Mouse (Mus musculus) C2C12 (cell line): Measurements from ENCODE around the gene Acbd6. TPM values are rescaled to one million over a fixed set of nuclear protein-coding genes. Genes with fewer than 3 reads are reported as not detected.

Experiments
- H3K27me3 ChIP-seq: one replicate; pipeline ENCODE4 v1.6.1; 2011; ENCODE audit not compliant: control insufficient read depth, insufficient read depth, insufficient read length
- H3K36me3 ChIP-seq: one replicate; pipeline ENCODE4 v1.6.1; 2011; ENCODE audit not compliant: control insufficient read depth, insufficient read depth
- H3K4me3 ChIP-seq: one replicate; pipeline ENCODE4 v1.5.1; 2011; ENCODE audit warnings: mild to moderate bottlenecking, control low read depth; ENCODE audit not compliant: poor library complexity, insufficient read depth, severe bottlenecking
- H3K79me2 ChIP-seq: one replicate; pipeline ENCODE4 v1.6.1; 2011; ENCODE audit not compliant: control insufficient read depth, insufficient read depth
- H3K79me3 ChIP-seq: one replicate; pipeline ENCODE4 v1.6.1; 2011; ENCODE audit warnings: low read depth, control low read depth
- H3ac ChIP-seq: one replicate; pipeline ENCODE3; 2011; ENCODE audit warnings: low read depth; ENCODE audit not compliant: control insufficient read depth, insufficient read length
- CEBPB ChIP-seq: IDR thresholded peaks from one replicate; pipeline ENCODE4 v1.6.1; 2011; ENCODE audit warnings: low read depth, mild to moderate bottlenecking, control low read depth, moderate library complexity
- CTCF ChIP-seq: IDR thresholded peaks from one replicate; pipeline ENCODE4 v1.5.1; 2011; ENCODE audit not compliant: control insufficient read depth, insufficient read depth, insufficient read length
- FOSL1 ChIP-seq: IDR thresholded peaks from one replicate; pipeline ENCODE4 v1.8.0; 2011; ENCODE audit warnings: mild to moderate bottlenecking, low read length; ENCODE audit not compliant: poor library complexity, insufficient read depth, severe bottlenecking
- MAX ChIP-seq: IDR thresholded peaks from one replicate; pipeline ENCODE4 v1.6.1; 2011; ENCODE audit warnings: mild to moderate bottlenecking, control low read depth
- MYOD1 ChIP-seq: IDR thresholded peaks from one replicate; pipeline ENCODE4 v1.6.1; 2011; ENCODE audit warnings: low read depth; ENCODE audit not compliant: control insufficient read depth, insufficient read length
- MYOG ChIP-seq: IDR thresholded peaks from one replicate; pipeline ENCODE4 v1.6.1; 2011; ENCODE audit not compliant: control insufficient read depth, insufficient read length; ENCODE audit errors: extremely low read depth
- USF1 ChIP-seq: IDR thresholded peaks from one replicate; pipeline ENCODE4 v1.6.1; 2011; ENCODE audit warnings: low read depth, mild to moderate bottlenecking, control low read depth, moderate library complexity
- polyA plus RNA-seq: library from polyadenylated mRNA; unstranded; fragments of >200 nt; fragmentation: generic; extraction: Trizol; gene quantifications from one replicate; pipeline ENCODE4 v1.2.1, GENCODE M21; 2012; ENCODE audit warnings: missing spikeins

The Acbd6 gene
- polyA plus RNA-seq, 1 experiment = 70.3 TPM

GRCm38 (mm10) chr1:155529120-155529963 lies 28.6 kb upstream of the Acbd6 start:
- Histone ChIP-seq H3K79me3 (no peaks in the 10 kb centered on the region), H3ac (no peak overlapping the region), H3K79me2 (no peaks in the 10 kb centered on the region), H3K36me3 (no peaks in the 10 kb centered on the region), H3K4me3 (no peak overlapping the region), H3K27me3 (no peaks in the 10 kb centered on the region)
- no peak for TF ChIP-seq MYOD1
- no peak for TF ChIP-seq MAX
- TF ChIP-seq CEBPB = no peak

- Histone ChIP-seq H3ac (no peak overlapping the region), H3K36me3 (no peaks in the 10 kb centered on the region), H3K27me3 (no peaks in the 10 kb centered on the region), H3K4me3 (no peak overlapping the region), H3K79me2 (no peaks in the 10 kb centered on the region), H3K79me3 (no peaks in the 10 kb centered on the region)
- TF ChIP-seq MYOD1 (no peak), CEBPB (no peak), MAX (no peak), FOSL1 (no peak), MYOG (no peak), CTCF (no peak), USF1 (no peak)
Measured at GRCm38 (mm10) chr1:155530561-155531457, 27.1 kb upstream of the Acbd6 start.

- Histone ChIP-seq H3K79me2 (no peaks in the 10 kb centered on the region), H3K4me3 (no peak overlapping the region), H3K79me3 (no peaks in the 10 kb centered on the region), H3K36me3 (no peaks in the 10 kb centered on the region), H3K27me3 (no peaks in the 10 kb centered on the region), H3ac (no peak overlapping the region)
- TF ChIP-seq MYOD1 = no peak
- TF ChIP-seq MYOG = no peak
- TF ChIP-seq FOSL1 = no peak
- TF ChIP-seq CTCF = no peak
- TF ChIP-seq MAX = no peak
- no peak for TF ChIP-seq USF1
- no peak for TF ChIP-seq CEBPB
Measured at GRCm38 (mm10) chr1:155532396-155532795, 25.5 kb upstream of the Acbd6 start.

GRCm38 (mm10) chr1:155532833-155533688 lies 24.9 kb upstream of the Acbd6 start:
- no peak overlapping the region for H3ac ChIP-seq
- H3K79me3 ChIP-seq = no peaks in the 10 kb centered on the region
- no peaks in the 10 kb centered on the region for H3K79me2 ChIP-seq
- no peaks in the 10 kb centered on the region for H3K36me3 ChIP-seq
- TF ChIP-seq MYOG = no peak
- no peak for TF ChIP-seq MYOD1
- no peak for TF ChIP-seq FOSL1
- TF ChIP-seq CEBPB = no peak
- no peak for TF ChIP-seq MAX
- no peak for TF ChIP-seq USF1
- TF ChIP-seq CTCF = no peak
- H3K4me3 ChIP-seq = no peak overlapping the region
- no peaks in the 10 kb centered on the region for H3K27me3 ChIP-seq

GRCm38 (mm10) chr1:155533689-155533965 lies 24.3 kb upstream of the Acbd6 start:
- Histone ChIP-seq H3K36me3 (no peaks in the 10 kb centered on the region), H3K4me3 (no peak overlapping the region), H3K79me2 (no peaks in the 10 kb centered on the region), H3K27me3 (no peaks in the 10 kb centered on the region), H3K79me3 (no peaks in the 10 kb centered on the region), H3ac (no peak overlapping the region)
- no peak for TF ChIP-seq FOSL1
- no peak for TF ChIP-seq CTCF
- no peak for TF ChIP-seq MYOG
- no peak for TF ChIP-seq USF1
- no peak for TF ChIP-seq MYOD1
- TF ChIP-seq MAX = no peak
